Mouse (Mus musculus) stomach, embryonic 16.5 days (tissue): Measurements from ENCODE around the gene Pglyrp1. TPM values are rescaled to one million over a fixed set of nuclear protein-coding genes. Genes with fewer than 3 reads are reported as not detected.

ENCODE experiments used
- polyA plus RNA-seq: library from polyadenylated mRNA; unstranded; fragments of >200 nt; fragmentation: Nextera tagmentation; extraction: Ambion mirVana; gene quantifications from 2 replicates; pipeline ENCODE4 v1.2.1, GENCODE M21; 2015

Gene Pglyrp1
- polyA plus RNA-seq, 1 experiment from 2014 or later: 119 TPM

Other genes with a start within 250 kb of the Pglyrp1 start
- not detected in 2 replicates for gene Psg21, start 214.6 kb upstream of the Pglyrp1 start, polyA plus RNA-seq
- not detected in 2 replicates for gene Psg20, start 185.1 kb upstream of the Pglyrp1 start, polyA plus RNA-seq
- gene Psg22, start 153.2 kb upstream of the Pglyrp1 start, polyA plus RNA-seq: not detected in 2 replicates
- gene Psg19, start 72.8 kb upstream of the Pglyrp1 start, polyA plus RNA-seq: not detected in 2 replicates
- gene Psg17, start 49.7 kb upstream of the Pglyrp1 start, polyA plus RNA-seq: 0.10 TPM in 1 of 2 replicates, not detected in the other
- 1.3 and 2.1 TPM in 2 replicates for gene Mill2, start 31.4 kb upstream of the Pglyrp1 start, polyA plus RNA-seq
- 16.7 and 21.2 TPM in 2 replicates for gene Ccdc61, start 39.1 kb downstream of the Pglyrp1 start, polyA plus RNA-seq
- gene Nova2, start 54.6 kb downstream of the Pglyrp1 start, polyA plus RNA-seq: 0.39 and 0.62 TPM in 2 replicates
- gene Nanos2, start 116.1 kb downstream of the Pglyrp1 start, polyA plus RNA-seq: not detected in 2 replicates
- 1.6 and 2.3 TPM in 2 replicates for gene Mypop, start 119.9 kb downstream of the Pglyrp1 start, polyA plus RNA-seq
- 10.7 and 14.3 TPM in 2 replicates for gene Irf2bp1, start 132.7 kb downstream of the Pglyrp1 start, polyA plus RNA-seq
- 32.5 and 37.1 TPM in 2 replicates for gene Foxa3, start 152.2 kb downstream of the Pglyrp1 start, polyA plus RNA-seq
- 20.2 and 22.5 TPM in 2 replicates for gene Sympk, start 153.0 kb downstream of the Pglyrp1 start, polyA plus RNA-seq
- not detected in 2 replicates for gene Rsph6a, start 183.4 kb downstream of the Pglyrp1 start, polyA plus RNA-seq
- 7.7 and 8.3 TPM in 2 replicates for gene Dmwd, start 204.9 kb downstream of the Pglyrp1 start, polyA plus RNA-seq
- 84.7 and 98.1 TPM in 2 replicates for gene Dmpk, start 212.5 kb downstream of the Pglyrp1 start, polyA plus RNA-seq
- 8.8 and 10.4 TPM in 2 replicates for gene Six5, start 223.3 kb downstream of the Pglyrp1 start, polyA plus RNA-seq
- 2.2 and 2.5 TPM in 2 replicates for gene Gm4969, start 247.0 kb downstream of the Pglyrp1 start, polyA plus RNA-seq
- gene Fbxo46, start 248.5 kb downstream of the Pglyrp1 start, polyA plus RNA-seq: 13.5 and 15.3 TPM in 2 replicates